Mouse (Mus musculus): ENCODE results near the gene Myo1b.

Myo1b gene

DNA sequence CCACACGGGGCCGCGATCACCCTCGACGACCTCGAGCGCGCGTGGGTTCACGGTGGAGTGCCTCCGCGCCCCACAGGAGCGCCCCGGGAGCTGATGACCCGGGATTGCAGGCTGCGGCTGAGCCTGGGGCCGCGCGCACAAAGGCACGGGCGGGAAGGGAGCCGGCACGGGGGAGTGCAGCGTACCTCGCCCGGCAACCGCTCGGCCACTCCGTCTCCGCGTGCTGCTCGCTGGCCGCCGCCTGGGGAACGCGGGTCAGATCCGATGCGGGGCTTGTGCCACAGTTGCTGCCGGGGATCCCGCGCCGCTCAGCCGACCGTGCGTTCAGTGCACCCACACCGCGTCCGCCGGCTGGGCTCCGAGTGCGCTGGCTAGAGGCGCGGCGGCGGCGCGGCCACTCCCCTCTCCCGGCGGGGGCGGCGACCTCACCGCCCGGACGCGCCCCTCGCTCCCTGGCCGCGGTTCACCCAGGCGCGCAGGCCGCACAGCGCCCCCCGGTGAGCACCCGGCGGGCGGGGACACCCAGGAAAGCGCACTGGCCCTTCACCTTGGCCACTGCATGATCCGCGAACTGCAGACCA lies at the start of gene Myo1b:
Gene Myo1b, minus strand, starts transcription at position 496 of the 581 bp plus-strand sequence.
- in situ Hi-C loops (cut with MboI; ENCODE audit: low pct_unique_long_range_greater_than_20kb in 1 of 2, low sequenced_read_pairs in 2 of 2, unreplicated experiment in 1 of 2) = no loop called here

DNA sequence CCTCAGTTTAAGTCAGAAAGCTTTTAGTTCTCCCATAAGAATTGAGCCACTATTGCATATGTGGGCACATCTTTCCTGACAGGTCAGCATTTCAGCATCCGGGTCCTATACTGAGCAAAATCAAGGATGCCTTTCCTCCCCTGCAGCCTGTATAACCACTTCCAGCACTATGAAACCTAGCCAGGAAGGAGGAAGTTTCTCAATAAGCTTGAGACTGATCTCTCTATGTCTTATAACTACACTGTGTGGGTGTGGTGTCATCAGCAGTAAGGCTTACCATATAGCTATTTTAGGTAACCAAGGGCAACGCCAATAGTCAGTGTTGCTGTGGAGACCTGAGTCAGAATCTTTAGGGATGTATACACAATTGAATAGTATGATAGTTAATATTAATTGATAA lies 48.8 kb upstream of the Myo1b start:
- in situ Hi-C loops (cut with MboI; ENCODE audit: low pct_unique_long_range_greater_than_20kb in 1 of 2, low sequenced_read_pairs in 2 of 2, unreplicated experiment in 1 of 2) = no loop called here

DNA sequence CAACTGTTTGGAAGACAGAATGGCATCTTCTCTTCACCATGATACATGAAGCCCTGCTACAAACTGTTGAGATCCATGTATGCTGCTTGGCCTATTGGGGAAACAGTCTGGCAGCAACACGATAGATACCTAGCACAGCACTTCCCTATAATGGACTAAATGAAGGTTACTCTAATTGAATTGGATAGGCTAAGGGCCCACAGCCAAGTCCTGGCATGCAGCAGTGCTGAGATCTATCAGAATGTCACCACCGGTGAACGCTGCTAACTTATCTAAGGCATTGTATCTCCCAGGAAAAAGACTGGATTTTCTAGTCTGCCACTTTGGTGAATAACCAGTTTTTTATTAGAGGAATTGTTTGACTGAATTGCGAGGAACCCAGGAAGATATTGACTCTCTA lies 31.2 kb upstream of the Myo1b start:
- in situ Hi-C loops (cut with MboI; ENCODE audit: low pct_unique_long_range_greater_than_20kb in 1 of 2, low sequenced_read_pairs in 2 of 2, unreplicated experiment in 1 of 2) = loop anchor here (10.0 kb wide), 1 partner anchor 302 kb away; no protein-coding TSS in a partner anchor

DNA sequence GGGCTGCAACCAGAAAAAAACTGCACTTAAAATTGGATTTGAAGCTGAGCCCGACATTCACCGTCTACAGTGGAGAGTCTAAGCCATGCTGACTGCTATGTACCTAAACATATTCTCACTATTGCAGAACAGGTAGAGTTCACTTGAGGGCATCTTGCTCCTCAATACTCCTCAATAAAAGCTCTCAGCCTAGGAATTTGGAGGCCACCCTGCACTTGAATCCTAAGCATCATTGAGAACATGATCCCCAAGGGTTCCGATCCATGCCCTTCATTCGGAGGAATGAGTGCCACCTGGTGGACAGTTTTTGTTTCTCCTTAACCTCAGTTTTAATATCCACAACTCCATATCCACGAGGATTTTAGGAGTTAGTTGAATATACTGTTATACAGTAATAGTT lies 28.9 kb upstream of the Myo1b start:
- in situ Hi-C loops (cut with MboI; ENCODE audit: low pct_unique_long_range_greater_than_20kb in 1 of 2, low sequenced_read_pairs in 2 of 2, unreplicated experiment in 1 of 2) = loop anchor here (10.0 kb wide), 1 partner anchor 300 kb away; no protein-coding TSS in a partner anchor

DNA sequence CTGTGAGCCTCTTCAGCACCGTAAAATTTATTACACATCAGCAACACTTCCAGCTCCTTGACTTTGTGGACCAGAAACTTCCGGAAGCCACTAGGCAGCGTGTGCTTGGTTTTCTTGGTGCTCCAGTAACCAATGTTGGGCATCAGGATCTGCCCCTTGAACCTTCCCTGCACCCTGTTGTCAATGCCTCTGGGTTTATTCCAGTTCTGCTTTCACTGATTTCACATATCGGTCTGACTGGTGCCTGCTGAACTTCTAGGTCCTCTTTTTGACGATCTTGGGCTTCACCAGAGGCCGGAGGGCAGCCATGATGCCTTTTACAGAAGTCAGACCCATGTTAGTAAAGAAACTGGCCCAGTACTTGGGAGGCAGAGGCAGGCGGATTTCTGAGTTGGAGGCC lies 22.5 kb upstream of the Myo1b start:
- in situ Hi-C loops (cut with MboI; ENCODE audit: low pct_unique_long_range_greater_than_20kb in 1 of 2, low sequenced_read_pairs in 2 of 2, unreplicated experiment in 1 of 2) = no loop called here

DNA sequence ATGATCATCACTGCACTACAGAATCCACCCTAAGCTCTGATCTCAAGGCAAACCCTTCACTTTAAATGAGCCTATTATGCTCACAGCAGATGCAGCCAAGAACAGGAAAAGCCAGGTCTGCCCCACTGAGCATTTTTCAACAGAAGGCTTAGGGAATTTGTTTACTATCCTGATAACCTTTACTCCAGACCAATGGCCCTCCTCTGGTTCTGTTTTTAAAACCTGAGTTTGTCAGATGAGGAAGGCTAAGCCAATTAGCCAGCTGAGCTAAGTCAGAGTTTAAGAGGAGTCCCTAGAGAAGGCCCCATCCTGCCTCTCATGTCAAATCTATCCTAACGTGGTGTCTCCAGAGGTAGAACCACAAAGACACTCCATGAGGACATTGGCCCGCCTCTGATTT lies 19.1 kb upstream of the Myo1b start:
- in situ Hi-C loops (cut with MboI; ENCODE audit: low pct_unique_long_range_greater_than_20kb in 1 of 2, low sequenced_read_pairs in 2 of 2, unreplicated experiment in 1 of 2) = no loop called here

DNA sequence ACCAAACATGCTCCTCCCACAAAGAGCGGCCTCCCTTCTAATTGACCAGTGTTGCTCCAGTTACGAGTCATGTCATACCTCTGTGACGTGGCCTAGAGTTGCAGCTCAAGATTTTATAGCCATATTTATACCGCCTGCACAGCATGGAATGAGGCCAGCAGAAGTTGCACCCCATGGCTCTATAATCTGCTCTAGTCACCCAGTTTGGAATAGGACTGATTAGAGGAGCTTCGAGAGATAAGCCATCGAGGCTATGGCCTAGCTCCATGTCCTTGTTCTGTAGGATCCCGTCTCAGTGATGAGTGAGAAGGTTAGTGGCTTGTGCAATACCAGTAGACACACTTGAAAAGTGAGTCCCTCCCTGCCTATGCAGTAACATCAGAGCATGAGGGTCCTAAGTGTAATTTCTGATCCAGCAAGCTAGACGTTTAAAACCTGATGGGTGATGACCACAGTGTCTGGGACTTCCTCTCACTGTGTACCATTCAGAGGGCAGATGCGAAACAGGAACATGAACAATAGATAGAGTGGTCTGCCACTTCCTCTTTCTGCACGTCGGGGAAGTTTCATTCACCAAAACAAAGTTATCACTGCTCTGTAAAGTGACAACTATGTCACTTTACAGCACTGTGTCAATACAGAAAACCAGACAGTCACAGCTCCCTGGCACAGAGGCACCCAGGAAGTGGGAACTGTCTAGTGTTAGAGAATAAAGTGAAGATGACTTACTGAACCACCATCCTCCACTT lies 18.5 kb upstream of the Myo1b start:
- in situ Hi-C loops (cut with MboI; ENCODE audit: low pct_unique_long_range_greater_than_20kb in 1 of 2, low sequenced_read_pairs in 2 of 2, unreplicated experiment in 1 of 2) = no loop called here

DNA sequence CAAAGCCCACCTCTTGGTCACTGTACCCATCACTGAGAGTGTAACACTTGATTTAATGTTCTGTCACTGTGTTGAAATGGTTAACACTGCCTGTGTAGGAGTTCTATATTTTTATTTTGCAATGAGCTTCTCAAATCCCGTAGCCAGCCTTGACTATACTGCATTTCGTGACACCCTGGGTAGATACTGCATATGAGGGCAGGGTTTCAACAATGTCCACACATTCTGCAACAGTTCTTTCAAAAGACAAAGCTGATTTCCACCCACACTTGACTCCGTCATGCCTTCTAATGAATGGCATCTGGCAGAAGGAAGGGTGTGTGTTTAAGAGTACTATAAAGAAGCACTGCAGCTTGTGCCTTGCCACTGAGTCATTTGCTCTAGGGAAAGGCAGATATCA lies 17.0 kb upstream of the Myo1b start:
- in situ Hi-C loops (cut with MboI; ENCODE audit: low pct_unique_long_range_greater_than_20kb in 1 of 2, low sequenced_read_pairs in 2 of 2, unreplicated experiment in 1 of 2) = no loop called here

DNA sequence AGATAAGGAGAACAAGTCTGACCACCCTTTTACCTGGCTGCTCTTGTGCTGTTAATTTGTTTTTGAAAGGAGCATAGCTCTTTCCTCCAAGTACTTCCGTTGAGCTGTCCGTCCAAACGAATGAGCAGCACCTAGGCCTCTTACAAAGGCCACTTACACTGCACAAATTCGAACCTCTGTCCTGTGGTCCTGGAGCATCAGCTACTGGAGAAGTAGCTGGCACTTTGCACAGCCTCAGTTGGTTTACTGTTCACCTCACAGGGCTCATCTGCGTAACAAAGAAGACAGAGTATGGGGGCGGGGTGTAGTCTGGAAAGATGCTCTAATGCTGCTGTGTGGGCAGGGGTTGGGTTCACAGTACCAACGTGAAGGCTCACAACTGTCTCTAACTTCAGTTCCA lies 15.7 kb upstream of the Myo1b start:
- in situ Hi-C loops (cut with MboI; ENCODE audit: low pct_unique_long_range_greater_than_20kb in 1 of 2, low sequenced_read_pairs in 2 of 2, unreplicated experiment in 1 of 2) = no loop called here

DNA sequence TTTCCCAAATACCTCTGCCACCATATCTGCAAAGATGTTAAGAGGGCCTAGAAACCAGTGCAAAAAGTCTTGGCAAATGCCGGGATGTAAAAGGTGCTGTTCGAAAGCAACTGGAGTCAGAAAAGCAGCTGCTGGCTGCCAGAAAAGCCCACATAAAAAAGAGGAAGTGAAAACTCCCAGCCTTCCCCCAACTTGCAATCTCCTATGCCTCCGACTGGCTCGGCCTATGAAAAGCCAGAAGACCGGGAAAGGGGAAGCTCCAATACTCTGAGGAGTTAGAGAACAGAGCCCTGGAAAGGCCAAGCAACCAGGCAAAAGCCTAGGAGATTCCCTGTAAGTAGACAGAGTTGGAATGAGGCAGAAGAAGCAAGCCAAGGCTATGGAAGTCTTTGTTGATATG lies 14.7 kb upstream of the Myo1b start:
- in situ Hi-C loops (cut with MboI; ENCODE audit: low pct_unique_long_range_greater_than_20kb in 1 of 2, low sequenced_read_pairs in 2 of 2, unreplicated experiment in 1 of 2) = no loop called here

DNA sequence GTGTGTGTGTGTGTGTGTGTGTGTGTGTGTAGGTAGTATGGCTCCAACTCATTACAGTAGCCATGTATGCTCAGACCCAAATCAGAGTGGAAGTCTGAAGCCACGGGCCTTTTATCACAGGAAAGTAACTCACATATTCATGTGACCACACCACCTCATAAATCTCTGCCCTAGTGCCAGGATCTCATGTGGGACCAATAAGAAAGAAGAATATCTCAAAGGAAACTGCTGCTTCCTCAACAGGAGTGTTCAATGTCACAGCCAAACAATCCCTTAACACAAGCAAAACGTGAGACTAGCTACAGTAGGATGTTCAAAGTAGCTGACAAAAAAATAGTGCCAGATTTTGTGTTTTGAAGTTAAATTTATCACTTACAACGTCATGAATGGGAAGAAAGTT lies 13.7 kb upstream of the Myo1b start:
- in situ Hi-C loops (cut with MboI; ENCODE audit: low pct_unique_long_range_greater_than_20kb in 1 of 2, low sequenced_read_pairs in 2 of 2, unreplicated experiment in 1 of 2) = no loop called here

DNA sequence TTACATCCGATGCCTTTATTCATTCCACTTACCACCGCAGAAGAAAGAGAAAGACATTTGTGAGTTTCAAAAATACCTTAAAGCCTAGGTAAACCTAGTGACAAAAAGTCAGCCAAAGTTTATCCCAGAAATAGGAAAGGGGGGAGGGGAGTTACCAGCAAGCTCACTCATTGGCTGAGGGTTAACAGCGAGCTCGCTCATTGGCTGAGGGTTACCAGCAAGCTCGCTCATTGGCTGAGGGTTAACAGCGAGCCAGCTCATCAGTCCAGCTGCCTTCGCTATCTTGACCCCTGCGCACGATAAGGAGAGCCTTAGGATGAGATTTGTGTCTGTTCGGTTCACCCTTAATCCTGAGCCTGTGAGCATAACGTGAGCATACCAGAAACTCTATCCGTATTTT lies 6.9 kb upstream of the Myo1b start:
- in situ Hi-C loops (cut with MboI; ENCODE audit: low pct_unique_long_range_greater_than_20kb in 1 of 2, low sequenced_read_pairs in 2 of 2, unreplicated experiment in 1 of 2) = no loop called here

DNA sequence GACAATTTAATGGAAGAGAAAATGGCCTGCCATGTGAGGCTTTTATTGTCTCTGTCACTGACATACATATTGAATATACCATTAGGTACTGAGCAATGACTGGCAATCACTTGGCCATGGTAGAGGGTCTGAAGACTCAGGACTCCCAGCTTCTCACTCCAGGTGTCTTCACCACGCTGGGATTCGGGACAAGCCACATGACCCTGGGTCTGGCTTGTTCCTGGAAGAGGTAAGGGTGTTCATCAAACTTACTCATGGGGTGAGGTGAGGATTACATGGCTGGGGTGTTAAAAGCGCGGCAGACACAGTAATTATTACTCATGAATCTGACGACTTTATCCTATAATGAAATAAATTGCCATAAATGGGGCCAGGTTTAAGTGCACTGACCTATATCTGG lies 405 bp upstream of the Myo1b start:
- in situ Hi-C loops (cut with MboI; ENCODE audit: low pct_unique_long_range_greater_than_20kb in 1 of 2, low sequenced_read_pairs in 2 of 2, unreplicated experiment in 1 of 2) = no loop called here

DNA sequence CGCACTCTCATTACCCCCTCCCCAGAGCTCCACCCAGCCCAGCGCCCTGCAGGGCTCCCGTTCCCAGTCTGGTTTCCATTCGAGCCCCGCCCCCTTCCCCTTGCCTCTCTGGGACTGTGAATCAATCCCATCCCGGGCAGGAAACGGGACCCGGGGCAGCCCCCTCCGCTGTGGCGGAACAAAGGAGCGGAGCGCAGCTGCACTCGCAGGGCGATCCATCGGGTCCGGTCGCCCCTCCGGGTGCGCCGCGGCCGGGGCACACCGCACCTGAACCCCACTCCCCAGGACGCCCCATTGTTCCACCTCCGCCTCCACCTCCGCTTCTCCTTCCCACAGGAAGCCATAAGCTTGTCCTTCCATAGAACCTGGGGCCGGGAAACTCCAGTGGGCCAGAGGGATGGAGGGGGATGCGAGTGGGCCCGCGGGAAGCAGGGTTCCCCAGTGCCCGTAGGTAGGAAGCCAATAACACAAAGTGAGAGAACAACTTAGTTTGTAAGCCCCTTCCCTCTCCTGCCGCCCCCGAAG lies 758 bp downstream of the Myo1b start:
- in situ Hi-C loops (cut with MboI; ENCODE audit: low pct_unique_long_range_greater_than_20kb in 1 of 2, low sequenced_read_pairs in 2 of 2, unreplicated experiment in 1 of 2) = no loop called here

DNA sequence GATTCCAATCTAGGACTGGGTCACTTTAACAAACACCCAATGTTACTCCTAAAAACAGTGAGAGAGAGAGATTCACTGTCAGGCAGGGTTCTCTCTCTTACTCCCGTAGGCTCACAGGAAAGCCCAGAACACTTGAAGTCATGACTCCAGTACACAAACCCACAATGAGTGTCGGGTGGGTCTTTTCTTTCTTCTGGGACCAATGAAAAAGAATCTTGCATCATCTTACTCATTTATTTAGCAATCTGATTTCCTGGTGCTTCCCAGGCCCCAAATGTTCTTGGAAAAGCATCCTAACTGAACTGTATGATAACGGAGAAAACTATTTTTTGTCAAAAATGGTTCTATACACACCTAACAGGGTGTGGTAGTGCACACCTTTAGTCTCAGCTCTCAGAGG lies 1.8 kb downstream of the Myo1b start:
- in situ Hi-C loops (cut with MboI; ENCODE audit: low pct_unique_long_range_greater_than_20kb in 1 of 2, low sequenced_read_pairs in 2 of 2, unreplicated experiment in 1 of 2) = no loop called here

DNA sequence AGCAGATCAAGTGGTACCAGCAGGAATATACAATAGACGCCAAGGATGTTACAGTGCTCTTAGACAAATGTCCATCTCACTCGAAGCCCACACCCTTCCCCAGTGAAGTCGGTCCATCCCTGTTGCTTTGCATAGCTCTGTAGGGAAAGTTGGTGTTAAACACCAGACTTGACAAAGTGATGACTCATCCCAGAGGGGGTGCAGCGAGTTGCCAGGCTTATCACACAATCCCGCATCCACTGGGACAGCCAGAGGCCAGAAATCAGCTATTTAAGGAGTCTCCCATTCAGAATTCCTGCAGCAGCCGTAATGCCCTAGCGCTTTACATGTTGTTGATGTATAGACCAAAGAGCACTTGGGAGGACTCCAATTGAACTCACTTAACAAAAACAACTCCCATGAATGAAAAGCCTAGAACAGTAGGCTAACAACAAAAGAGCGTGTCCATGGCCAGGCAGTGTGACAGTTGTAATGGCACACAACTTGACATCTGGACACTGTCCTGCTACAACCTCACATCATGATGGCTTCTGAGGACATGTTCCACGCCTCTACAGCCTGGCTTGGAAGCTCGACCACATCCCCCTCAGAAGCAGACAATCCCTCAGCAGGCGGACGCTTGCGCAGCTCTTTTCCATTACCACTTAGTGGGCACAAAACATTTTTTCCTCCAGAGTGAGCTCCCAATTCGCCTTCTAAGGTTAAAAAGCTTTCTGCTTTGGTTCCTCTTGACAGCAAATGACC lies 2.6 kb downstream of the Myo1b start:
- in situ Hi-C loops (cut with MboI; ENCODE audit: low pct_unique_long_range_greater_than_20kb in 1 of 2, low sequenced_read_pairs in 2 of 2, unreplicated experiment in 1 of 2) = no loop called here

DNA sequence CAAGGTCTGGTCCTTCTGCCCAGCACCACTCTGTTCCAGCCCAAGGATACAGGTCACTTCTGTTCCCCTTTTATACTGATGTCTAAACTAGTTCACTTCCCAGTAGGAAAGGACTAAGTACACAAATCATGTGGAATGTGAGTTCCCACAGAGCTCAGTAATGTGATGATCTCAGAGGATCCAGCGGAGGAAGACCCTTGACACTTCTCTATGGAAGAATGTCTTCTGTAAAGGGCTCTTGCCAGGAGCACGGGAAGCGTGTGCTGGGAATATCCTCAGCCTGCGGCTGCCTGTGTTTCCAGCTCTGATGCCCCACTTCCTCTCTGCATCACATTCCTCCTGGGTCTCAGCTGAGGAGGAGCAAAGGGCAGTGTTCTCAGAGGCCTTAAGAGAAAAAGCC lies 4.5 kb downstream of the Myo1b start:
- in situ Hi-C loops (cut with MboI; ENCODE audit: low pct_unique_long_range_greater_than_20kb in 1 of 2, low sequenced_read_pairs in 2 of 2, unreplicated experiment in 1 of 2) = no loop called here

DNA sequence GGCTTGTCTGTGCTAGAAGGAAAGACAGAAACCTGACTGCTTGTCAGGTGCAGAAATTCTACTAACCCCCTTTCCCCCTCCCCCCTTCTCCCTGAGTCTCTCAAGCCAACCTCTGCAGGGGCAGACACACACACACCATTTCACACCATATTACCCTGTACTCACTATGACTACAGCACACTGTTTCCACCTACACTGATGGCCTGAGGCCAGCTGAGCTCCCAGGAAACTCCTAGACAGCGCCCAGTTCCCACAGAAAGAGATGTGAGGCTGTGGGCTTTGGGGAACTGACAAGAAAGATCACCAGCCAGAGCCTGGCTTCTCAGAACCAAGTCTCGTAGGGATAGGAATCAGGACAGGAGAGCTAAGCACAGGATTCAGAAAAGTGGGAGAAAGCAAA lies 6.7 kb downstream of the Myo1b start:
- in situ Hi-C loops (cut with MboI; ENCODE audit: low pct_unique_long_range_greater_than_20kb in 1 of 2, low sequenced_read_pairs in 2 of 2, unreplicated experiment in 1 of 2) = no loop called here

DNA sequence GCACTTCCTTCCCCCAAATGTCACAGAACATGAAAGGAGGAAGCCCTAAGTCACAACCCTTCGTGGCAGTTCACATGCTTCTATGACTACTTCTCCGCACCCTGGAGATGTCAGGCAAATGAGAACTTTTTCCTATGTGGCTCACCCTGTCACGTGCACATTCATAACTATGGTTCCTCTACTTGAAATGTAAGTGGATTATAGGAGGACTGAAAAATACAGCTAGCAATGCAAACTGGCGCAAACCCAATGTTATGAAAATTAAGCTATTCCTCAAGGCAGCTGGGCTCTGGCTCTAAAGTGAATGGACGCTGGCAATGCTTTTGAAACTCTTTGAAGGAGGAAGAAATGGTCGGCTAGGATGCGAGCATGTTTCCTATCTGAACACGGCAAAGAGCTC lies 8.1 kb downstream of the Myo1b start:
- in situ Hi-C loops (cut with MboI; ENCODE audit: low pct_unique_long_range_greater_than_20kb in 1 of 2, low sequenced_read_pairs in 2 of 2, unreplicated experiment in 1 of 2) = no loop called here

Measured in mouse embryonic stem cell (cell line).